In genomic region chr8:104184905-104185304, GRCm38 (mm10) we compare ENCODE assay signal across 18 mouse cellular contexts. TPM values are rescaled to one million over a fixed set of nuclear protein-coding genes. Genes with fewer than 3 reads are reported as not detected.
DNase-seq lines count a peak whose midpoint lies in the region; ATAC-seq and TF ChIP-seq lines count a peak whose summit lies in the region.
"Had no signal": no experiment of that assay in that cellular context is flagged by ENCODE, and none has a peak within 500 bp of the region (broad histone marks: within the 10 kb centered on the region; RNA-seq: fewer than 3 reads in every experiment).

No protein-coding gene starts in this region.

- no peak overlapping the region for H3K9ac ChIP-seq in liver, postnatal 0 days (replicated peaks)
- H3K9ac ChIP-seq in hindbrain, embryonic 12.5 days, result no peak overlapping the region
- H3K9ac ChIP-seq: heart, embryonic 15.5 days; liver, embryonic 14.5 days; stomach, embryonic 15.5 days had no signal

- H3K4me2 ChIP-seq in liver, postnatal 0 days (ENCODE audit: low read depth, low read length), result no peak overlapping the region
- H3K4me2 ChIP-seq in hindbrain, embryonic 12.5 days (replicated peaks), result no peak overlapping the region
- H3K4me2 ChIP-seq: heart, embryonic 15.5 days; stomach, embryonic 15.5 days had no signal

- H3K27ac ChIP-seq in liver, postnatal 0 days (ENCODE audit: low read depth), result no peak overlapping the region
- H3K27ac ChIP-seq in hindbrain, embryonic 12.5 days, result no peak overlapping the region
- H3K27ac ChIP-seq: heart, embryonic 15.5 days; liver, embryonic 14.5 days; stomach, embryonic 15.5 days had no signal

- no peaks in the 10 kb centered on the region for H3K36me3 ChIP-seq in liver, postnatal 0 days (replicated peaks; ENCODE audit: insufficient read depth, low read length)
- no peaks in the 10 kb centered on the region for H3K36me3 ChIP-seq in hindbrain, embryonic 12.5 days
- H3K36me3 ChIP-seq: heart, embryonic 15.5 days; stomach, embryonic 15.5 days had no signal

- ATAC-seq in liver, postnatal 0 days, result peak; percentile 62
- peak; percentile 60 for ATAC-seq in hindbrain, embryonic 12.5 days (ENCODE audit: low FRiP score)
- ATAC-seq: activated CD4-positive, CD25-positive, alpha-beta regulatory T cell, adult 4 months; forebrain, embryonic 14.5 days had no signal

- 33% methylated on average over 6 of the region's 6 CpGs for WGBS in liver, postnatal 0 days (ENCODE audit: insufficient replicate concordance)
- WGBS in hindbrain, embryonic 12.5 days, result 21% methylated on average over 6 of the region's 6 CpGs

- no peaks in the 10 kb centered on the region for H3K4me1 ChIP-seq in liver, postnatal 0 days (ENCODE audit: insufficient read depth)
- peaks cover 10% of the 10 kb centered on the region for H3K4me1 ChIP-seq in hindbrain, embryonic 12.5 days
- H3K4me1 ChIP-seq: stomach, embryonic 15.5 days had no signal

- no peaks in the 10 kb centered on the region for H3K9me3 ChIP-seq in liver, postnatal 0 days (ENCODE audit: low read length)
- no peaks in the 10 kb centered on the region for H3K9me3 ChIP-seq in hindbrain, embryonic 12.5 days (replicated peaks)
- H3K9me3 ChIP-seq: heart, embryonic 15.5 days; stomach, embryonic 15.5 days had no signal

- no peak for TF ChIP-seq EP300 in liver, postnatal 0 days (IDR thresholded peaks at IDR 0.05; ENCODE audit: low read depth)

- H3K4me3 ChIP-seq in liver, postnatal 0 days (ENCODE audit: low read depth, low read length), result no peak overlapping the region
- no peak overlapping the region for H3K4me3 ChIP-seq in hindbrain, embryonic 12.5 days
- H3K4me3 ChIP-seq: heart, embryonic 15.5 days; stomach, embryonic 15.5 days had no signal

- peak; percentile 34 for DNase-seq in liver, postnatal 0 days
- no peak for DNase-seq in liver
- DNase-seq in spleen, postnatal 36 days (ENCODE audit: low spot score in 2 of 2), result peak; percentile 41 to 42
- no peak for DNase-seq in spleen, postnatal 14 days (ENCODE audit: low spot score in 2 of 2)
- DNase-seq in retina, embryonic 14.5 days (ENCODE audit: low spot score), result peak; percentile 45
- DNase-seq in embryo, embryonic 10.5 days (ENCODE audit: low spot score), result no peak
- no peak for DNase-seq in ovary, postnatal 36 days (ENCODE audit: low spot score)
- DNase-seq: adrenal gland, postnatal 25 days; cerebellum, adult 9-11 months; embryo, embryonic 11 days; kidney, postnatal 4 days; right cerebral cortex, postnatal 4 days had no signal

- no peaks in the 10 kb centered on the region for H3K27me3 ChIP-seq in liver, postnatal 0 days (ENCODE audit: insufficient read depth, low read length)
- H3K27me3 ChIP-seq in hindbrain, embryonic 12.5 days, result peaks cover 7% of the 10 kb centered on the region
- H3K27me3 ChIP-seq: heart, embryonic 15.5 days; stomach, embryonic 15.5 days had no signal

- peak; percentile 38 for TF ChIP-seq CTCF in liver, postnatal 0 days (IDR thresholded peaks at IDR 0.05; ENCODE audit: low read depth)

RNA-seq across cellular contexts. Expression of gene Bean1, which starts 14.7 kb away (rescaled TPM):
- polyA plus RNA-seq in liver, postnatal 0 days (2015; fragmentation: Nextera tagmentation; extraction: Ambion mirVana), result not detected in 2 replicates
- 2.2 and 2.6 TPM in 2 replicates for polyA plus RNA-seq in hindbrain, embryonic 12.5 days (2016; fragmentation: Nextera tagmentation; extraction: Ambion mirVana)
- polyA plus RNA-seq: activated CD4-positive, CD25-positive, alpha-beta regulatory T cell, adult 4 months had no signal

Comparison
In these comparisons a context has a peak if more than half of its experiments do, and no peak if none do; other contexts are left out.
1. DNase-seq: peak in liver, postnatal 0 days (single experiment), spleen, postnatal 36 days (2 of 2) and retina, embryonic 14.5 days (single experiment); none in liver (single experiment), spleen, postnatal 14 days (0 of 2), embryo, embryonic 10.5 days (single experiment) and ovary, postnatal 36 days (single experiment).